Mouse (Mus musculus) thymus, postnatal 25 days (tissue): ENCODE measurements around the gene Pik3r3.
A peak's percentile ranks its signal among the peaks of the same experiment; 100 is the strongest.

Experiments used
- DNase-seq: peaks from one replicate; pipeline ENCODE4 v3.0.0; 2022

Pik3r3 gene

DNA sequence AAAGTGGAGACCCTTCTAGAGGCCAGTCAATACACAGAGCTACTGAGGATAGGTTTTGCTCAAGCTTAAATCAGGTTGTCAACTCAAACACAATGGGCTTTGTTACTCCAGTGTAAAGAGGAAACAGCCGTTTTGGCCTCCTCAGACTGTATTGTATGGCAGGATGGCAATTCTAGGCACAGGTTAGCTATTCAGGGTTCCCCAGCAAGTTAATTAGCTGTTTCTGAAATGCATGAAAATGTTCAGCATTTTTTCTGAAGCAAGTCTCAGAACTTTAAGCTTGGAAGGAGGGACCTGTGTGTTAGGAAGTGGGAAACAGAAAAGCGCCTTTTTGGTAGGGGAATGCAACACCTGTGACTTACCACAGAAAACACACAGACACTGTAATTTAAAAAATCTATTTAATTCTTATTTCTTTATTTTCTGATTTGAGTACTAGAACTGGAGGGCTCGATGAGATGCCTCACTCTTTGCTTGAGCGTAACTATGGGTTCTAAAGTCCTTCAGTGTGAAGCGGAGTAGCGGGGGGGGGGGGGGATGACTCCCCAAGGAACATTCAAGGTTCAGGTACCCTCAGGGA, 1.3 kb upstream of the Pik3r3 start:
- DNase-seq = peak; percentile 19

DNA sequence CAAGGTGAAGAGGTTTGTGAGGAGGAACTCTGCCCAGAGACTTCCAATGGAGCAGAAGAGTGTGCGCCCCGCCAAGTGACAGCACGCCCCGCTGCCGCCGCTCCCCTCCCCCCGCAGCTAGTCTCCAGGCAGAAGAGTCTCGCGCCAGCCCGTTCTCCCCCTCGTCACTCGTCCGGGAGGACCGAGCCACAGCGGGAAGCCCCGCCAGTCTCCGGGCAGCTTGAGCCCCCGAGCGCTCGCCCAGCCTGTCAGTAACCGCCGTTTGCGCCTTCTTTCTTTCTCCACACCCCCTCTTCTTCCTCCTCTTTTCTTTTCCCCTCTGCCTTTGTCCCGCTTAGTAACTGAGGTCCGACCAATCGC, 658 bp upstream of the Pik3r3 start:
- DNase-seq = no peak

DNA sequence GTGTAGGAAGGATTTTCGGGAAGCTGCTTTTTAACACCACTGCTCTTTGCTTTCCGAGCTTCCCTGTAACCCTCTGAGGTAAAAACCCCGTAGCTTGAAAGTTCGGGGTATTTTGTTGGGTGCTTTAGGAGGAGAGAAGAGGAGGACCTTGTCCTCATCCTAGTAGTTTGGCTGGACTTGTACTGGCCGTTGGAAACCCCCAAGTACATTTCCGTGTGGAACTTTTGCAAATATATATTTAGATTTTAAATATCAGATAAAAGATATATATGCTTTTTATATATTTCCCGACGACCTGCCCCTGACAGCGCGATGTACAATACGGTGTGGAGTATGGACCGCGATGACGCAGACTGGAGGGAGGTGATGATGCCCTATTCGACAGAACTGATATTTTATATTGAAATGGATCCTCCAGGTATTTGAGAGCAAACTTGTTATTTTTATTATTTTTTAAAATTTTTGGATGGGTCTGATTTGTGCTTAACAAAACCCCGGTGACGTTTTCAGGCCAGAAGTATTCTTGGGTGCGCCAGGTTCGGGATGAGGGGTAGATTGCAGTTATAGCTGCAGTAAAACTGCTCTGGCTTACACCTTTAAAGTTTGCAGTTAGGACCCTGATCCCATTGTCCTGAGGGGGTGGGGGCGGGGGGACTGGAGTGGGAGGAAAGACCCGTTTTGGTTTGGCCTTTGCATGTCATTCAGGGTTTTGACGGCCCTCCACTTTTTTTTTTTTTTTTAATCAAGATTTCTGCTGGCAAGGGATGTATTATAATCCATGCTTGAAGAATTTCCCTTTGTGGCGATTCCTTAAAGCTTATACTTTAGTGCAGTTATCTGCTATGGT, 801 bp downstream of the Pik3r3 start:
- DNase-seq = no peak

DNA sequence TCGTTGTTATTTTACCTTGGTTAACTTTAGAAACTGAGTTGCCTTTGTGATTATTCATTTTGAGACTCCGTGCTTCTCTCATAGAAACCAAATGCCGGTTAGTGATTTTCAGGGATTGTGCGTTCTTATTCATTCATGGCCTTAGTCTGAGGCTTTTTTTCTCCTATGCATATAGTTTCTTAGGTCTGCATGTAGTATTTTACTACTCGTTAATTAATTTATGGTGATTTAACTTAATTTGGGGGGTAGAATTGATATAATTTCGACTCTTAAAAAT, 1.4 kb downstream of the Pik3r3 start:
- no peak for DNase-seq

DNA sequence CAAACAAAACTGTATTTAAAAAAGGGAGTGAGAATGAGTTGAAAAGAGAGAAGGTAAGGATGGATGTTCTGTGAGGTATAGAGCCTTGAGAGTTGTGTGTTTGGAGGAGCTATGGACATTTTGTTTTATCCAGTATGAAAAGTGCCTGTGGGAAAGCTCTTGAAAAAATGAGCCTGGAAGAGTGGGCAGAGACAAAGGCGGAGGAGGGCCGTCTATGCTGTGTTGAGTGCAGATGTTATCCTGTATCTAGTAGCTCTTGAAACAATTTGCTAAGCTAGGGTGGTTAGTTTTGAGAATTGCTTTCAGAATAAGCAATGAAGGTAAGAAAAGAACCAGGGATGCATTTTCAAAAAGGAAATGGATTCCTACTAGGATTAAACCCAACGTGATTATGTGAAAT, 22.0 kb downstream of the Pik3r3 start:
- DNase-seq = no peak

DNA sequence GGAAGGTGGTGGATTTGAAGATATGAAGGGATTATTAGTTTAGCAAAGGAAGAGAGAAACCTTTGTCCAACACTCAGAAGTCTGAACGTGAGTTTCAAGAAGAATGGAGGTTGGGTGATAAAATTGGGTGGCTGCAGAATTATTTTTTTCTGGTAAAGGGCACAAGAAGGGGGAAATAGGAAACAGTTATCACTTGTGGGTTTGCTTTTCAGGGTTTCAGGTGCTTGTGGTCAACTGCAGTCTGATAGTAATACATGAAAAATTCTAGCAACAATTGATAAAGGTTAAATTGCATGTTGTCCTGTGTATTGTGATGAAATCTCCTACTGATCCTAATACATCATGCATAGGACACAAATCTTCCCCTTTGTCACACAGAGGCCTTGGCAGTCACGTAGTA, 22.8 kb downstream of the Pik3r3 start:
- DNase-seq = no peak

DNA sequence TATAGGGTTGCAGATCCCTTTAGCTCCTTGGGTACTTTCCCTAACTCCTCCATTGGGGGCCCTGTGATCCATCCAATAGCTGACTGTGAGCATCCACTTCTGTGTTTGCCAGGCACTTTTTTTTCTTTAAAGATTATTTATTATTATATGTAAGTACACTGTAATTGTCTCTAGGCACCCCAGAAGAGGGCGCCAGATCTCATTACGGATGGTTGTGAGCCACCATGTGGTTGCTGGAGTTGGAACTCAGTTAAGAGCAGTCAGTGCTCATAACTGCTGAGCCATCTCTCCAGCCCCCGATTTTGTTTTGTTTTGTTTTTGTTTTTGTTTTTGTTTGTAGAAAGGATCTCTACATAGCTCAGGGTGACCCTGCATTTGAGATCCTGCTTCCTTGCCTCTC, 24.5 kb downstream of the Pik3r3 start:
- DNase-seq = peak; percentile 64

DNA sequence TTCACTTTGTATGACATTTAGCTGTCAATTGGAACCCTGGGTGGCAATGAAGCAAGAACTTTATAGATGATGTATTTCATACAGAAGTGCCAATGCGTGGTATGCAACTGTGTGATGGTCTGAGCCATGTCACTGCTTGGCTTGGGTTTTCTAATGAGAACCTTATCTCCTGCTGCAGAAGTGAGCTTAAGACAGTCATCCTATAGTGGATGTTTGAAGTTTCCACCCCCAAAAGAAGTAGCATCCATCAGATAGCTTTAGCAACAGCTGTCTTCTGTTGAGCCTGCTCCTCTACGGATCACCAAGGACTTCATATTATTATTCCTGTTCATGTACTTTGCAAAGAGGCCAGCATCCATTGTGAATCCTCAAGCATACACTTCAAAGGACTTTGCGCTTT, 28.6 kb downstream of the Pik3r3 start:
- DNase-seq = no peak

DNA sequence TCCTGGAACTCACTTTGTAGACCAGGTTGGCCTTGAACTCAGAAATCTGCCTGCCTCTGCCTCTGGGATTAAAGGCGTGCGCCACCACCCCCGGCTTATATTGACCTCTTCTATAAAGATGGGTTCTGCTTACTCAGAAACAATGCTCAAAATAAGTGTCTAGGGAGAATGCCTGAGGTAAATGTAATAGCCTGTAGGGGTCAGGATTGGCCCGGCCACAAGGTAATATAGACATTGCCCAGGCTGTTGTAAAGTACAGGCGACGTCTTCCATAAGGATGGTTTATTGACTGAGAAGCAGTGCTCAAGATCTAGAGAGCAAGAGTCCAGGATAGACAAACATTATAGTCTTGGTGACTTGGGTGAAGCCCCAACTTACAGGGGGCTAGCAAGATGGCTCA, 46.8 kb downstream of the Pik3r3 start:
- no peak for DNase-seq

DNA sequence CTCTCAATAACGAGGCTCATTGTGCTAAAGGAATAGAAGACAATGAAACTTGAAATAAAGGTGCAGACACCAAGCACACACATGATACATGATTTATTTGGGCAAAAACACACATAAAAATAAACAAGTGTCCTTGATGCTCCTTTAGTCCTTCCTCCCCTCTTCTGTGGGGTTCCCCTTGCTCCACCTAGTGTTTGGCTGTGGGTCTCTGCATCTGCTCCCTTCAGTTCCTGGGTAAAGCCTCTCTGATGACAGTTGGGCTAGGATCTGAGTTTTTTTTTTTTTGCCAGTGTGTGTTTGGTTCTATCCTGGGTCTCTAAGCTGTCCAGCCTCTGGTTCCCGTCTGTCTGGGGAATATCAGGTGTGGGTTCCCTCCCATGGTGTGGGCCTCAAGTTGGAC, 60.8 kb downstream of the Pik3r3 start:
- peak; percentile 19 for DNase-seq

DNA sequence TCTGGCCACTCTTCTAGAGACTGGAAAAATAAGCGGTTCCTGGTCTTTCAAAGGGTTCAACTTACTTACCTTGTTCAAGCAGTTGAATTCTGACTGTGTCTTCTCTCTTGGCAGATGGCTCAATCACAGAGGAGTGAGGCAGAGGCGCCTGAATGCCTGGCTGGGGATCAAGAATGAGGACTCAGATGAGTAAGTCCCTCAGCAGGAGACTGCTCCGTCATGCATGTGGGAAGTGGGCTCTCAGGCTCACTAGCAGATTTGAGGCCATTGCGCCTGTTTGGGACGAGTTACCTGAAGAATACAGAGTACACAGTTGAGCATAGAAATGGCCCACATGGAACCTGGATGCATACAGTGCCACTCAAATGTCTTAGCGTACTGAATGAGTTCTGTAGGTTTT, 70.1 kb downstream of the Pik3r3 start:
- no peak for DNase-seq

DNA sequence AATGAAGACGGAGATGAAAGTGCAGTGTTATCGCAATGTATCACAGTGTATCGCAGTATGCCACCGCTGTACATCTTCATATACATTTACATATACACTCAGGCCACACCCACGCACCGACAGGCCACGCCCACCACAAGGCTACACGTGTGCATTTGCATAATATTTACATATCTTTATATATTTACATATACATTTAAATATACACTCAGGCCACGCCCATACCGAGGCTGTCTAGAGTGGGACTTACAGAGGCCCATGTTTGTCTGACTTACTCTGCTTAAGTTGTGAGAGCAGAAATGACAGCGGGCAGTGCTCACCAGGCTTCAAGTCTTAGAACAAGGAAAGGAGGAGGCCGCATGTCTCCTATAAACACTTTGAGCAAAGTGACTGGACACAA, 71.9 kb downstream of the Pik3r3 start:
- DNase-seq = no peak

DNA sequence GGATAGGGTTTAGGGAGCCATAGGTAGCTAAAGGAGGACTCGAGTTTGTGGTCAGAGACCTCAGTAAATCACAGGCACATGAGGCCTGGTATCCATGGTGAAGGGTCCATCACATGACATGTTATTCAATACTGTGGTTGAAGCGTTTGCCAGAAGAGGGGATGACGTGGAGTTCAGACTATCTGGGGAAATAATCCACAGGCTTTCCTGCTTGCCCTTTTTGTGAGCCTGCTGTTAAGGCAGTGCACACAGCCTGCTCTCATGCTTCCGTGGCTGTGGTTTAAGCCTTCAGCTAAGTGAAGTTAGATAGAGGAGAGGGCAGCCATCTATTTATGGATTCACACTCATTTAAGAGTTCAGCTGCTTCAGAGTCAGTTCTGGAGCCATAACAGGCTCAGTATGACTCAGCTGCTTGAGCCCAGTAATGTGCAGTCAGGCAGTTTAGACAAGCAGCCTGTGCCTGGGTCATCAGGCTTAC, 79.5 kb downstream of the Pik3r3 start:
- no peak for DNase-seq

DNA sequence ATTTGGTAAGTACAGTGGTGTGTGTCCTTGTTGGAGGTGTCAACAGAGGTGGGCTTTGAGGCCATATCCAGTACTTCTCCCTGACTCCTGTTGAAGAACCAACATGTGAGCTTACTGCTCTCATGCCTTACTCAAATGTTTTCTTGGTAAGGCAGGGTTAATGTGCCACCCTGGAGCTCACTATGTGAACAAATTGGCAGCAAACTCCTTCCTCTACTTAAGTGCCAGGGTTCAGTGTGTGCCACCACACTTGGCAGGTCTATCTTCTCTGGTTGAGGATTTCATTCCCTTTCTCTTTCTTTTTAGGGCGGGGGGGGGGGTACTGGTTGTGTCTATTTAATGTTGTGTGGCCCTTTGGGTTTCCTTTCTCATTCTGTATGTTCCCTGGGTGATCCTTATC, 83.1 kb downstream of the Pik3r3 start:
- no peak for DNase-seq

DNA sequence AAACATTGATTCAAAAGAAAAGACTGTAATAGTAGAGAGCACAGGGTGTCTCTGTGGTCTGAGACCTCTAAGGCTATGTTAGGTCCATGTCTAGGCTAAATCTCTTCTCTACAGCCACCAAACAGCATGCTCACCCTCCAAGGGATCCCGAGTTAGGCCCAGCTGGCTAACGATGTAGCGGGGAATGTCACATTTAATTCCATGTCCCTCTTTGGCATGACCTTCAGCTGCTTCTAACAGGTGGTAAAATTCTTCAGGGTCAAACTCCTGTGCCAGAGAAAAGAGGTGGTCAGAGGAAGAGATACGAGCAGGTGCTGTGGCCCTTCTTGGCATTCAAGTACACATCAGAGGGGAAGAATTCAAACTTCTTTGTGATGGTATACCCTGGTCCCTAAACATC, 96.2 kb downstream of the Pik3r3 start:
- DNase-seq = no peak

DNA sequence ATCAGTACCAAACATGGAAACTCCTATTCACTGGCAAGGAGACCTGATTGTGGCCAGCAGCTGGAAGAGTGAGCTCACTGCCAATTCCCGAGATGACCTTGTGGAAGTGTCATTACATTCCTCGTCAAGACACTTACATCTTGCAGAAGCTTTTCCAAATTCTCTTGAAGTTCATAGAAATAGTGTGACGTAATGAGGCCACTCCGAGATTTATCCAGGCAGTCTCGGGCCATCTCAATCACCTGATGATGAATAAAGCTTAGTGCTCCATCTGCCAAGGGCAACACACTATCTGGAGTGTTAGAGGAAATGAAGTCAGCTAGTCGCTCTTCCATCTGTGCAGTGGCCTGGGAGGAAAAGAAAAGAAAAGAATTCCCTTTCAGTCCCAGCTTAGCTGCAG, 100.7 kb downstream of the Pik3r3 start:
- no peak for DNase-seq

DNA sequence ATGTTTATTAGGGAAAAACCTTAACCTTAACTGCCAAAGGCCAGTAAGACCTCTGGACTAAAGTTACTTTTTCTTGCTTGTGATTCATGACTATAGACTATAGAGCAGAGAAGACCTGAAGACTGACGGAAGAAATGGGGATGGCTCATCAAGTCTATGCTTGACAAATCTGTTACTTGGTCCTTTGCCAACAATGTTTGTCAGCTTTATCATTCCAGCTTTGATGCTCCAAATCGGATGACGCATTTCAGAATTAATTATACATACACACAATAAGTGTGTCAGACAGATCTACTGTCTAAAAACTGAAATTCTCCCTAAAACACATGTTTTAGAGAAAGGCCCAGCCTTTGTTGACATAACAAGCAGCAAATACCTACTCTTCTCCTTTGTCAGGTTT, 107.8 kb downstream of the Pik3r3 start:
- no peak for DNase-seq

DNA sequence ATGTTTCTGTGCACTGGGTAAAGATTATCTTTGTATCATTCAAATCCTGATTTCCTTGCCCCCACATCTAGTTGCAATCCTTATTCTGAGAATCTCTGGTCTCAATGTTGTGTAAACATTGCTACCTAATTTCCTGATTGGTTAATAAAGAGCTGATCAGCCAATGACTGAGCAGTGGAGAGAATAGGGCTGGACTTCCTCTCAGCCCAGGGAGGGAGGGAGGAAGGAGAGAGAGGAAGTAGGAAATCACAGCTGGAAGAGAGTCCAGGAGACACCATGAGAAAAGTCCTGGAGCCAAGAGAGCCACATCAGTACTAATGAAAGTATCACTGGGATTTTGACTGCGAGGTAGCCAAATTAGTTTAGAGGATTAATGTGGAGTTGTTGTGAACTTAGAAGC, 114.9 kb downstream of the Pik3r3 start:
- DNase-seq = no peak

DNA sequence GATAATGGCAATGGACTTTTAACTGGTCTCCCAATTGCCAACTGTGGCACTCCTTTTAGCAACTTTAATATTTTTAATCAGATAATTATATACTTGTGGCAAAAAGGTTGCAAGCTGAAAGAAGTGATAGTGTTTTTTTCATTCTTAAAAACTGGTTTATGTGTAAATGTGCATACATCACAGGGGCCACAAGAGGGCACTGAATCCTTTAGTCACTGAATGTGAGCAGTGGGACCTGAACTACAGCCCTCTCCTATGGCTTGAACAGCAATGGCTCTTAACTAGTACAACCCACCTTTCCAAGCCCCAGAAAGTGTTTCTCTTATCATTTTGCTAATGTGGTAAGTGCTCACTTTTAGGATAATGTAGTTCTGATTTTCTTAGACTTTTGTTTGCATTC, 120.7 kb downstream of the Pik3r3 start:
- DNase-seq = peak; percentile 33

DNA sequence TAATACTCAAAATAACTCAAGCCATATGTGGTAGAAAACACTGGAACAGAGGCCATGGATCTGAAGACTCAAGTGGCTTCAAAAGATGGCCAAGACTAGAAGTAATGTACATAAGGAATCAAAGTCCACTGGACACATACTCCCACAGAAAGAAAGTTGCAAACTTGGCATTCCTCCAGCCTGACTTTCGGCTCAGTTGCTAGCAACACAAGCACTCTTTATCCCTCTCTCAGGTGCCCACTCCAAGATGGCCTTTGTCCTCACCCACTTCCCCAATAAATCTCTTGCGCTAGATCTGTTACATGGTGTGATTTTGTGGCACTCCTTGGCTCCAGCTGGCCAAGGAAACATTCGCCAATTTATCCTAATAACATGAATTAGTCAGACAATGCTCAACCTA, 131.1 kb downstream of the Pik3r3 start:
- no peak for DNase-seq
